Comparison of ENCODE assay signal across 8 mouse cellular contexts in genomic region chr3:144204413-144205311, GRCm38 (mm10). TPM values are rescaled to one million over a fixed set of nuclear protein-coding genes. Genes with fewer than 3 reads are reported as not detected.
DNase-seq lines count a peak whose midpoint lies in the region; ATAC-seq and TF ChIP-seq lines count a peak whose summit lies in the region.

TSS of gene Lmo4 (minus strand) at chr3:144205220.

- H3K4me1 ChIP-seq in cerebellum, adult 2 months (ENCODE audit: control insufficient read depth, insufficient read depth, low read length), result no peaks in the 10 kb centered on the region

- DNase-seq in MEL-GATA-1-ER (ENCODE audit: extremely low read depth, low read depth), result peak; percentile 33
- DNase-seq in cerebellum, adult 2 months, result peak; percentile 59 to 78
- DNase-seq in layer of hippocampus, adult 9-11 months, result peak; percentile 70
- peak; percentile 92 for DNase-seq in lung, postnatal 10 days
- peak; percentile 74 for DNase-seq in ovary, postnatal 14 days (ENCODE audit: low spot score)
- peak; percentile 94 for DNase-seq in thymus, postnatal 4 days

- TF ChIP-seq POLR2A in cerebellum, adult 2 months (IDR thresholded peaks at IDR 0.05; ENCODE audit: borderline replicate concordance, insufficient read depth, low read length), result no peak

- H3K27ac ChIP-seq in cerebellum, adult 2 months (ENCODE audit: insufficient read depth, low read length), result 0 out of 2 replicates have a peak within 1 kb of the TSS, but pooled peaks have one; percentile 37

- TF ChIP-seq CTCF in cerebellum, adult 2 months (IDR thresholded peaks at IDR 0.05; ENCODE audit: borderline replicate concordance, insufficient read depth, low read depth, low read length), result no peak

- WGBS in cerebellum, adult 2 months, result 1% methylated on average over 69 of the region's 76 CpGs

- H3K4me3 ChIP-seq in cerebellum, adult 2 months (replicated peaks; ENCODE audit: insufficient read depth, low read depth, low read length), result peak within 1 kb of the TSS; percentile 85

- ATAC-seq in frontal cortex, adult (ENCODE audit: low TSS enrichment), result peak; percentile 10
- ATAC-seq in hematopoietic stem cell, adult 5-6 weeks (replicated peaks in 1 of 2; ENCODE audit: insufficient read depth in 1 of 2, low FRiP score in 2 of 2, low TSS enrichment in 1 of 2, low read depth in 1 of 2, poor library complexity in 2 of 2, severe bottlenecking in 2 of 2), result peak in 1 of 2 experiments; percentile 27; a peak in 1 of 4 replicates

- H3K27me3 ChIP-seq in cerebellum, adult 2 months (ENCODE audit: control insufficient read depth, insufficient read depth, low read length), result no peaks in the 10 kb centered on the region

RNA-seq across cellular contexts. Expression of gene Lmo4, which starts in this region (rescaled TPM):
- 45.3 and 49.1 TPM in 2 replicates for polyA plus RNA-seq in cerebellum, adult 2 months (2012; rRNA removed)
- total RNA-seq in hematopoietic stem cell, adult 5-6 weeks (2017), result 36.6 and 47.0 TPM in 2 replicates

Comparison
In these comparisons a context has a peak if more than half of its experiments do, and no peak if none do; other contexts are left out.
1. DNase-seq: peak in every context shown above with its lines; median percentile 94 in thymus, postnatal 4 days; 92 in lung, postnatal 10 days; 74 in ovary, postnatal 14 days; 70 in layer of hippocampus, adult 9-11 months; 68 in cerebellum, adult 2 months; 33 in MEL-GATA-1-ER.